Mouse (Mus musculus) kidney, adult 2 months (tissue): ENCODE measurements at regions not wholly inside any gene's neighbourhood (a gene's known extent, or its start where the extent isn't known, plus 50 kb on each side); places are given as distances from the start of the nearest gene placed in this dataset.
"Not testable (repeated sequence)": the region's sequence is repeated elsewhere in the genome, so short reads cannot be mapped to it uniquely, and the experiment has no call there.

Source experiments
- DNase-seq: peaks from one replicate; pipeline ENCODE4 v3.0.0; 2021
- H3K27ac ChIP-seq: fragments of 200-500 bp; 2 replicates; pipeline ENCODE4 v1.5.1; 2012; ENCODE audit warnings: low read depth, low read length, control low read depth, inconsistent platforms; ENCODE audit not compliant: insufficient read depth
- H3K27me3 ChIP-seq: fragments of 200-500 bp; replicated peaks from 2 replicates; pipeline ENCODE4 v1.6.1; 2012; ENCODE audit warnings: mild to moderate bottlenecking, moderate library complexity, low read length, inconsistent platforms; ENCODE audit not compliant: control insufficient read depth, insufficient read depth
- H3K36me3 ChIP-seq: fragments of 200-500 bp; 2 replicates; pipeline ENCODE4 v1.6.1; 2012; ENCODE audit warnings: mild to moderate bottlenecking, moderate library complexity, low read length, inconsistent platforms; ENCODE audit not compliant: control insufficient read depth, insufficient read depth
- H3K4me1 ChIP-seq: fragments of 200-500 bp; 2 replicates; pipeline ENCODE4 v1.6.1; 2011; ENCODE audit warnings: low read length; ENCODE audit not compliant: control insufficient read depth, insufficient read depth
- H3K4me3 ChIP-seq: fragments of 200-500 bp; 2 replicates; pipeline ENCODE4 v1.5.1; 2011; ENCODE audit warnings: mild to moderate bottlenecking, low read depth, low read length, control low read depth; ENCODE audit not compliant: insufficient read depth
- CTCF ChIP-seq: fragments of 200-500 bp; conservative IDR thresholded peaks from 2 replicates; pipeline ENCODE4 v1.5.1; 2011; ENCODE audit warnings: low read depth, mild to moderate bottlenecking, control low read depth, low read length, moderate library complexity, mixed read lengths; ENCODE audit not compliant: insufficient read depth, insufficient read length
- POLR2A ChIP-seq: fragments of 200-500 bp; IDR thresholded peaks from one replicate; pipeline ENCODE4 v1.6.1; 2011; ENCODE audit warnings: low read depth, low read length, control low read depth
- WGBS: fragments of 180-500 bp; shearing (Covaris S2); methylation state at CpG from one replicate; pipeline ENCODE4 v1.1.7; 2018; 5-methylcytosine and 5-hydroxymethylcytosine counted together

- TF ChIP-seq POLR2A (no peak), CTCF (no peak)
- Histone ChIP-seq H3K27me3 (no peaks in the 10 kb centered on the region), H3K27ac (no peak overlapping the region), H3K4me3 (no peak overlapping the region), H3K36me3 (no peaks in the 10 kb centered on the region), H3K4me1 (no peaks in the 10 kb centered on the region)
- DNase-seq: no peak
- 65% methylated on average over 1 of the region's 1 CpGs for WGBS
Observed at GRCm38 (mm10) chr13:16465317-16465716, 453.7 kb downstream of the Inhba start.

- WGBS: 86% methylated on average over 1 of the region's 1 CpGs
- Histone ChIP-seq H3K27ac (no peak overlapping the region), H3K27me3 (no peaks in the 10 kb centered on the region), H3K4me3 (no peak overlapping the region), H3K36me3 (no peaks in the 10 kb centered on the region), H3K4me1 (no peaks in the 10 kb centered on the region)
- no peak for DNase-seq
- no peak for TF ChIP-seq CTCF
- no peak for TF ChIP-seq POLR2A
Observed at GRCm38 (mm10) chr13:16465812-16466211, 454.2 kb downstream of the Inhba start.

GRCm38 (mm10) chr13:16476515-16476914 lies 464.9 kb downstream of the Inhba start:
- Histone ChIP-seq H3K36me3 (no peaks in the 10 kb centered on the region), H3K27ac (no peak overlapping the region), H3K4me3 (no peak overlapping the region), H3K4me1 (no peaks in the 10 kb centered on the region), H3K27me3 (no peaks in the 10 kb centered on the region)
- TF ChIP-seq CTCF: no peak
- no peak for TF ChIP-seq POLR2A
- 76% methylated on average over 1 of the region's 1 CpGs for WGBS
- no peak for DNase-seq

GRCm38 (mm10) chr13:16487292-16487691 lies 475.6 kb downstream of the Inhba start:
- TF ChIP-seq POLR2A: no peak
- TF ChIP-seq CTCF: no peak
- H3K4me3 ChIP-seq: no peak overlapping the region
- DNase-seq: no peak
- no peaks in the 10 kb centered on the region for H3K27me3 ChIP-seq
- no peaks in the 10 kb centered on the region for H3K4me1 ChIP-seq
- H3K27ac ChIP-seq: no peak overlapping the region
- H3K36me3 ChIP-seq: no peaks in the 10 kb centered on the region

- H3K4me1 ChIP-seq, H3K27ac ChIP-seq, H3K36me3 ChIP-seq, DNase-seq, H3K4me3 ChIP-seq, H3K27me3 ChIP-seq: not testable (repeated sequence)
- WGBS: 28% methylated on average over 6 of the region's 6 CpGs
Observed at GRCm38 (mm10) chr13:16490680-16491079, 479.0 kb downstream of the Inhba start.

GRCm38 (mm10) chr13:16498052-16498451 lies 486.4 kb downstream of the Inhba start:
- Histone ChIP-seq H3K27ac (no peak overlapping the region), H3K27me3 (no peaks in the 10 kb centered on the region), H3K4me3 (no peak overlapping the region), H3K36me3 (no peaks in the 10 kb centered on the region), H3K4me1 (no peaks in the 10 kb centered on the region)
- DNase-seq: no peak
- WGBS: 70% methylated on average over 1 of the region's 1 CpGs
- no peak for TF ChIP-seq CTCF
- TF ChIP-seq POLR2A: no peak

- WGBS: 58% methylated on average over 4 of the region's 4 CpGs
- TF ChIP-seq POLR2A: no peak
- no peak for TF ChIP-seq CTCF
- no peak for DNase-seq
Observed at GRCm38 (mm10) chr13:16512876-16513275, 501.2 kb downstream of the Inhba start.

GRCm38 (mm10) chr13:16515195-16515594 lies 503.5 kb downstream of the Inhba start:
- H3K27ac ChIP-seq: no peak overlapping the region
- no peak for DNase-seq
- no peaks in the 10 kb centered on the region for H3K4me1 ChIP-seq
- TF ChIP-seq CTCF (no peak), POLR2A (no peak)
- no peaks in the 10 kb centered on the region for H3K36me3 ChIP-seq
- H3K4me3 ChIP-seq: no peak overlapping the region
- no peaks in the 10 kb centered on the region for H3K27me3 ChIP-seq

More at GRCm38 (mm10) chr13:16512876-16513275, 501.2 kb downstream of the Inhba start:
- H3K4me1 ChIP-seq: no peaks in the 10 kb centered on the region
- no peaks in the 10 kb centered on the region for H3K27me3 ChIP-seq
- no peaks in the 10 kb centered on the region for H3K36me3 ChIP-seq
- no peak overlapping the region for H3K4me3 ChIP-seq
- H3K27ac ChIP-seq: no peak overlapping the region
